Mouse (Mus musculus): ENCODE measurements around the gene Mapkapk5. TPM values are rescaled to one million over a fixed set of nuclear protein-coding genes. Genes with fewer than 3 reads are reported as not detected.
A peak's percentile ranks its signal among the peaks of the same experiment; 100 is the strongest.

Gene Mapkapk5
- total RNA-seq, 1 experiment = 94.3 TPM

- TF ChIP-seq ZNF384 (IDR thresholded peaks at IDR 0.05; ENCODE audit: low read depth, low read length) = no peak
- no peak for TF ChIP-seq CHD2 (IDR thresholded peaks at IDR 0.05; ENCODE audit: low read depth, low read length)
- no peak for TF ChIP-seq MAFK (IDR thresholded peaks at IDR 0.05; ENCODE audit: insufficient read depth, low read depth, low read length)
- no peak for TF ChIP-seq HCFC1 (IDR thresholded peaks at IDR 0.05; ENCODE audit: borderline replicate concordance, insufficient read depth, low read length)
- TF ChIP-seq ZC3H11A (IDR thresholded peaks at IDR 0.05; ENCODE audit: borderline replicate concordance, low read depth, low read length) = no peak
- Histone ChIP-seq H3K4me3 (ENCODE audit: insufficient read depth in 1 of 2, low read depth in 1 of 2, low read length in 2 of 2, poor library complexity in 1 of 2, severe bottlenecking in 1 of 2) (no peak overlapping the region), H3K27ac (ENCODE audit: insufficient read depth, low read depth, low read length, poor library complexity, severe bottlenecking) (peak overlapping the region; percentile 59; the same call in 1 of the 2 replicates), H3K36me3 (ENCODE audit: control insufficient read depth, insufficient read depth, low read length, poor library complexity, severe bottlenecking) (peaks cover 2% of the 10 kb centered on the region; the same call in 1 of the 2 replicates), H3K4me1 (ENCODE audit: control insufficient read depth in 2 of 2, insufficient read depth in 2 of 2, low read length in 2 of 2, poor library complexity in 1 of 2) (peaks cover 13 to 24% of the 10 kb centered on the region in 2 experiments), H3K9me3 (ENCODE audit: control insufficient read depth, insufficient read depth, low read depth, low read length) (no peaks in the 10 kb centered on the region), H3K9ac (ENCODE audit: insufficient read depth, low read depth, low read length, poor library complexity, severe bottlenecking) (no peak overlapping the region; the same call in 1 of the 2 replicates)
- in situ Hi-C loops (cut with MboI; ENCODE audit: low sequenced_read_pairs in 2 of 2, unreplicated experiment in 2 of 2) = no loop called here
- no peak for DNase-seq (ENCODE audit: low read depth, low spot score)
These were observed 40.8 kb upstream of the Mapkapk5 start for GRCm38 (mm10) chr5:121586400-121587039.

DNA sequence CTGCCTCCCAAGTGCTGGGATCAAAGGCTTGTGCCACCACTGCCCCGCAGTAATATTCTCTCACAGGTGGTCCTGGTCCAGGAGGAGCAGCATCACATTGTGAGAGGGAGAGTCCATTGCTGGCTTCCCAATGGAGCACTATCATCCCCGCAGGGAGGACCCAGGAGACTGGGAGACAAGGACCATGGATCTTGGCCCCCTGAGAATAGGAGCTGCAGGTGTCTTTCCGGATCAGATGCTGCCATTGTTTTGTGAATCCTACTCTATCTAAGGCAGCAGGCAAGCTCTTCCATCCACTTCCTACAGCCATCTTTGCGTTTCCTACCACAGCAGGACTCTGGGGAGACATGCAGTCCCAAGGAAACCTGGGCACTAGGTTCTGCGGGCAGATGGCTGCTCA is 40.0 kb upstream of the Mapkapk5 start:
- in situ Hi-C loops (cut with MboI; ENCODE audit: low sequenced_read_pairs in 2 of 2, unreplicated experiment in 2 of 2) = no loop called here
- no peak for DNase-seq (ENCODE audit: low read depth, low spot score)
- Histone ChIP-seq H3K4me3 (ENCODE audit: insufficient read depth in 1 of 2, low read depth in 1 of 2, low read length in 2 of 2, poor library complexity in 1 of 2, severe bottlenecking in 1 of 2) (no peak overlapping the region), H3K9ac (ENCODE audit: insufficient read depth, low read depth, low read length, poor library complexity, severe bottlenecking) (no peak overlapping the region), H3K9me3 (ENCODE audit: control insufficient read depth, insufficient read depth, low read depth, low read length) (no peaks in the 10 kb centered on the region), H3K27ac (ENCODE audit: insufficient read depth, low read depth, low read length, poor library complexity, severe bottlenecking) (peak overlapping the region; percentile 29; the same call in 1 of the 2 replicates), H3K4me1 (ENCODE audit: control insufficient read depth in 2 of 2, insufficient read depth in 2 of 2, low read length in 2 of 2, poor library complexity in 1 of 2) (peaks cover 14 to 26% of the 10 kb centered on the region in 2 experiments), H3K36me3 (ENCODE audit: control insufficient read depth, insufficient read depth, low read length, poor library complexity, severe bottlenecking) (0 out of 2 replicates have a peak, but pooled peaks cover 2% of the 10 kb centered on the region)
- TF ChIP-seq ZNF384 (IDR thresholded peaks at IDR 0.05; ENCODE audit: low read depth, low read length) (no peak), CHD2 (IDR thresholded peaks at IDR 0.05; ENCODE audit: low read depth, low read length) (no peak), HCFC1 (IDR thresholded peaks at IDR 0.05; ENCODE audit: borderline replicate concordance, insufficient read depth, low read length) (no peak), MAFK (IDR thresholded peaks at IDR 0.05; ENCODE audit: insufficient read depth, low read depth, low read length) (no peak), ZC3H11A (IDR thresholded peaks at IDR 0.05; ENCODE audit: borderline replicate concordance, low read depth, low read length) (no peak)

DNA sequence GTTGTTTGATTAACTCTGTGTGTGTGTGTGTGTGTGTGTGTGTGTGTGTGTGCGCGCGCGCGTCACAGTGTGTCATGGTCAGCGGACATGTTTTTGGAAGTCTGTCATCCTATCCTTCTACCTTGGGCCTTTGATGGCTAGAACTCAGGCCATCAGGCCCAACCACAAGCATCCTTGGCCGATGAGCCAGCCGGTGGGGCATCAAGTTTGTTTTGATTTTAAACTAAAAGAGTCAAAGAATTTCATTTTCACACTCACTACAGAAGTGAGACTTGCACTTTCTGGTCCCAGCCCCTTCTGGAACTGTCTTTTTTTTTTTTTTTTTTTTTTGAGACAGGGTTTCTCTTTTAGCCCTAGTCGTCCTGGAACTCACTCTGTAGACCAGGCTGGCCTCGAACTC is 39.3 kb upstream of the Mapkapk5 start:
- DNase-seq (ENCODE audit: low read depth, low spot score) = no peak
- TF ChIP-seq MAFK (IDR thresholded peaks at IDR 0.05; ENCODE audit: insufficient read depth, low read depth, low read length) (no peak), ZNF384 (IDR thresholded peaks at IDR 0.05; ENCODE audit: low read depth, low read length) (0 out of 2 replicates have a peak, but pooled peaks have one; percentile 43)

DNA sequence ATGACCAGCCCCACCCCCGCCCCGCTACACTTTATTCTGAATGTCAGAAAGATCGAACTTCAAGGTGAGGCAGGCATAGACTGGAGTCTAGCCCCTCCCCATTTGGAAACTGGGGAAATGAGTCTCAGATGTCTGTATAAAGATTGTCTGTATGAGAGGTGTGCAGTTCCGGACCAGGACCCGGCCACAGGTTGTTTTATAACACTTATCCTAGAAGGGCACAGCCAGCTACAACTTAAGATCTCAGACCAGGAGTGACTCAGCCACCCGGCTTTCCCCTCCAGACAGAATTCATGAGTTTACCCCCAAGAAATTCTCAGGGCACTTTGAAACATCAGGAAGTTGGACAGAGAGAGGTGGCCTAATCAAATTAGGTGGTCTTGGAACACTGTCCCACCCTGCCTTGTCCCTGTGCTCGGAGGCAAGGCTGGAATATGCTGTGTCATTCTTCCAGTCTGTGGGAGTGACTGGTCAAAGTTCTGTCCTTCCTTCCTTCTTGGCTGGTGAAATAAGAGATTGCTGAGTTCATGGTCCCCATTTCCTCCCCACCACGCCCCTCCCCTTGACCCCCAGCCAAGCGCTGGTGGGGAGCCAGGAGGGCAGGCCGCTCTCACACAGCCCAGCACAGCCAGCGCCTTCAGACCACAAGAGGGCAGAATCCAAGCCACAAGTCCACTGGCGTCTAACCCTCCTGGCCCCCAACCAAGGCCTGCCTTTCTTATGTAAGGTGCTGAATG is 38.2 kb upstream of the Mapkapk5 start:
- Histone ChIP-seq H3K36me3 (ENCODE audit: control insufficient read depth, insufficient read depth, low read length, poor library complexity, severe bottlenecking) (peaks cover 11% of the 10 kb centered on the region; the same call in 1 of the 2 replicates), H3K27ac (ENCODE audit: insufficient read depth, low read depth, low read length, poor library complexity, severe bottlenecking) (peak overlapping the region; percentile 85), H3K4me1 (ENCODE audit: control insufficient read depth in 2 of 2, insufficient read depth in 2 of 2, low read length in 2 of 2, poor library complexity in 1 of 2) (peaks cover 14 to 25% of the 10 kb centered on the region in 2 experiments), H3K9ac (ENCODE audit: insufficient read depth, low read depth, low read length, poor library complexity, severe bottlenecking) (peak overlapping the region; percentile 34; the same call in 1 of the 2 replicates), H3K9me3 (ENCODE audit: control insufficient read depth, insufficient read depth, low read depth, low read length) (no peaks in the 10 kb centered on the region), H3K4me3 (ENCODE audit: insufficient read depth in 1 of 2, low read depth in 1 of 2, low read length in 2 of 2, poor library complexity in 1 of 2, severe bottlenecking in 1 of 2) (peak overlapping the region; percentile 27 to 38; a peak in 3 of 4 replicates)
- TF ChIP-seq MAFK (IDR thresholded peaks at IDR 0.05; ENCODE audit: insufficient read depth, low read depth, low read length) (peak; percentile 50), ZC3H11A (IDR thresholded peaks at IDR 0.05; ENCODE audit: borderline replicate concordance, low read depth, low read length) (no peak)
- in situ Hi-C loops (cut with MboI; ENCODE audit: low sequenced_read_pairs in 2 of 2, unreplicated experiment in 2 of 2) = no loop called here
- peak; percentile 59 for DNase-seq (ENCODE audit: low read depth, low spot score)

More for the DNA sequence above, 39.3 kb upstream of the Mapkapk5 start:
- no peaks in the 10 kb centered on the region for H3K9me3 ChIP-seq (ENCODE audit: control insufficient read depth, insufficient read depth, low read depth, low read length)
- H3K9ac ChIP-seq (ENCODE audit: insufficient read depth, low read depth, low read length, poor library complexity, severe bottlenecking) = no peak overlapping the region; the same call in 1 of the 2 replicates
- no peak overlapping the region for H3K4me3 ChIP-seq (ENCODE audit: insufficient read depth in 1 of 2, low read depth in 1 of 2, low read length in 2 of 2, poor library complexity in 1 of 2, severe bottlenecking in 1 of 2)
- in situ Hi-C loops (cut with MboI; ENCODE audit: low sequenced_read_pairs in 2 of 2, unreplicated experiment in 2 of 2) = no loop called here
- H3K36me3 ChIP-seq (ENCODE audit: control insufficient read depth, insufficient read depth, low read length, poor library complexity, severe bottlenecking) = 0 out of 2 replicates have a peak, but pooled peaks cover 2% of the 10 kb centered on the region
- no peak overlapping the region; the same call in 1 of the 2 replicates for H3K27ac ChIP-seq (ENCODE audit: insufficient read depth, low read depth, low read length, poor library complexity, severe bottlenecking)
- H3K4me1 ChIP-seq (ENCODE audit: control insufficient read depth in 2 of 2, insufficient read depth in 2 of 2, low read length in 2 of 2, poor library complexity in 1 of 2) = peaks cover 14 to 25% of the 10 kb centered on the region in 2 experiments

Data from ES-E14 (cell line).